In the genomic region with DNA sequence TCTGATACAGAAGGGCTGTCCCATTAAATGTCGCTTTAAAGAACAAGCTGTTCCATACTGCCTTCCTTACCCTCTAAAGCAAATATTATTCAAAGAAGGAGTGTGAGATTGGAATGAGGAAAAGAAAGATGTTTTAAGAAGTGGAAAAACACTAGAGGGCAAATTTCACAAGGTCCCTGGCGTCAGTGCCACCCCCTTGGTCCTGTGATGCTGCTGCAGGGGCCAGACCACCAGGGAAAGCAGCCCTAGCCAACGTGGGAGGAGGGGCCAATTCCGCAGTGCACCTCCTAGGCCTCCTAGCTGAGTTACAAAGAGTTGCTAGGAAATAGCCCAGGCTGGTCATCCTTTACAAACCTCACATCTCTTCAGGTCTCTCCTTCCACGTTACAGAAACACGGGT, we compare ENCODE assay signal across 8 mouse cellular contexts. TPM values are rescaled to one million over a fixed set of nuclear protein-coding genes. Genes with fewer than 3 reads are reported as not detected.
DNase-seq lines count a peak whose midpoint lies in the region; ATAC-seq and TF ChIP-seq lines count a peak whose summit lies in the region.

No protein-coding gene starts in this region.

- intact Hi-C loops in heart, postnatal 36 days (cut with DNase I), result loop anchor here (2.0 to 10.0 kb wide), 4 partner anchors 89 to 669 kb away; no protein-coding TSS in a partner anchor

- no peak overlapping the region for H3K9ac ChIP-seq in liver, embryonic 14.5 days (replicated peaks)
- H3K9ac ChIP-seq in neural tube, embryonic 15.5 days (replicated peaks), result peak overlapping the region; percentile 74

- no peak for TF ChIP-seq CTCF in layer of hippocampus, adult 2 months (conservative IDR thresholded peaks at IDR 0.05)
- no peak; the same call in 1 of the 2 replicates for TF ChIP-seq CTCF in liver, embryonic 14.5 days (IDR thresholded peaks at IDR 0.05; ENCODE audit: low read depth)

- H3K9me3 ChIP-seq in liver, embryonic 14.5 days (ENCODE audit: control insufficient read depth, low read length), result no peaks in the 10 kb centered on the region
- H3K9me3 ChIP-seq in neural tube, embryonic 15.5 days (replicated peaks), result no peaks in the 10 kb centered on the region

- H3K27me3 ChIP-seq in liver, embryonic 14.5 days (ENCODE audit: control insufficient read depth, insufficient read depth, low read length), result peaks cover 33% of the 10 kb centered on the region
- H3K27me3 ChIP-seq in neural tube, embryonic 15.5 days (replicated peaks), result no peaks in the 10 kb centered on the region

- WGBS in liver, embryonic 14.5 days (ENCODE audit: insufficient replicate concordance), result 24% methylated on average over 6 of the region's 6 CpGs
- 20% methylated on average over 6 of the region's 6 CpGs for WGBS in neural tube, embryonic 15.5 days

- peak overlapping the region; percentile 94 for H3K4me3 ChIP-seq in layer of hippocampus, adult 2 months
- peak overlapping the region in 1 of 2 experiments; percentile 43; a peak in 1 of 4 replicates for H3K4me3 ChIP-seq in liver, embryonic 14.5 days (ENCODE audit: insufficient read depth in 1 of 2, low read depth in 2 of 2, low read length in 2 of 2)
- peak overlapping the region; percentile 79 for H3K4me3 ChIP-seq in neural tube, embryonic 15.5 days (replicated peaks)

- ATAC-seq in liver, embryonic 14.5 days (ENCODE audit: insufficient read depth), result no peak
- ATAC-seq in neural tube, embryonic 15.5 days (ENCODE audit: low FRiP score), result no peak

- H3K4me2 ChIP-seq in liver, embryonic 14.5 days (ENCODE audit: low read depth), result peak overlapping the region; percentile 23
- H3K4me2 ChIP-seq in neural tube, embryonic 15.5 days, result peak overlapping the region; percentile 67

- H3K4me1 ChIP-seq in liver, embryonic 14.5 days (replicated peaks; ENCODE audit: control insufficient read depth in 2 of 2, insufficient read depth in 2 of 2, low read length in 1 of 2), result no peaks in the 10 kb centered on the region
- peaks cover 41% of the 10 kb centered on the region for H3K4me1 ChIP-seq in neural tube, embryonic 15.5 days

- peak in 1 of 2 experiments; percentile 52 for DNase-seq in layer of hippocampus, adult 2 months (ENCODE audit: low spot score in 2 of 2)
- DNase-seq in layer of hippocampus, adult 9-11 months, result no peak
- peak; percentile 59 for DNase-seq in cerebellum, adult 8-10 months
- DNase-seq in heart, postnatal 36 days, result peak; percentile 17 to 28
- DNase-seq in liver, embryonic 14.5 days (ENCODE audit: low read depth in 3 of 3, low spot score in 3 of 3), result no peak
- no peak for DNase-seq in right cerebral cortex, postnatal 36 days (ENCODE audit: low spot score in 2 of 2)
- DNase-seq in testis, postnatal 14 days (ENCODE audit: low spot score), result no peak

- peak overlapping the region; percentile 100 for H3K27ac ChIP-seq in layer of hippocampus, adult 2 months
- no peak overlapping the region for H3K27ac ChIP-seq in liver, embryonic 14.5 days
- peak overlapping the region; percentile 97 for H3K27ac ChIP-seq in neural tube, embryonic 15.5 days (replicated peaks)

- TF ChIP-seq EP300 in liver, embryonic 14.5 days (IDR thresholded peaks at IDR 0.05; ENCODE audit: low read depth), result no peak

- no peaks in the 10 kb centered on the region for H3K36me3 ChIP-seq in liver, embryonic 14.5 days (replicated peaks; ENCODE audit: control insufficient read depth, insufficient read depth, low read depth)
- peaks cover 23% of the 10 kb centered on the region for H3K36me3 ChIP-seq in neural tube, embryonic 15.5 days

RNA-seq across cellular contexts. Expression of gene Atp1b1, which starts 2.1 kb away (rescaled TPM):
- total RNA-seq in layer of hippocampus, adult 2 months (2021), result 1,000 to 10,000 TPM; 1,930 to 2,057 TPM
- 100 to 1,000 TPM; 382 to 399 TPM for total RNA-seq in heart, postnatal 36 days (2021)
- polyA plus RNA-seq in liver, embryonic 14.5 days (2012; rRNA removed), result 6.6 and 7.9 TPM in 2 replicates
- polyA plus RNA-seq in liver, embryonic 14.5 days (2014; fragmentation: Nextera tagmentation; extraction: Ambion mirVana), result 6.5 and 7.6 TPM in 2 replicates
- 383 and 428 TPM in 2 replicates for polyA plus RNA-seq in neural tube, embryonic 15.5 days (2015; fragmentation: Nextera tagmentation; extraction: Ambion mirVana)

Comparison
In these comparisons a context has a peak if more than half of its experiments do, and no peak if none do; other contexts are left out.
1. DNase-seq: peak in cerebellum, adult 8-10 months (single experiment) and heart, postnatal 36 days (2 of 2); none in layer of hippocampus, adult 9-11 months (single experiment), liver, embryonic 14.5 days (0 of 3), right cerebral cortex, postnatal 36 days (0 of 2) and testis, postnatal 14 days (single experiment).
2. RNA of gene Atp1b1, which starts 2.1 kb away (total RNA-seq): 1,930 to 2,057 TPM in layer of hippocampus, adult 2 months; 382 to 399 TPM in heart, postnatal 36 days; every median in the first group is over 4 times any median in the second.